Mouse (Mus musculus) kidney, embryonic 15.5 days (tissue): Measurements from ENCODE around the gene Slc25a27. TPM values are rescaled to one million over a fixed set of nuclear protein-coding genes. Genes with fewer than 3 reads are reported as not detected.

Experiments used
- ATAC-seq: fragments of 200-750 bp; cut with Nextera tagmentation; replicated peaks from 2 replicates; pipeline ENCODE4 v1.8.0; 2017; ENCODE audit warnings: moderate TSS enrichment; ENCODE audit not compliant: low FRiP score
- H3K27ac ChIP-seq: fragments of 300-500 bp; sonication (generic); 2 replicates; pipeline ENCODE4 v1.5.1; 2015; ENCODE audit warnings: mild to moderate bottlenecking, inconsistent platforms
- H3K27me3 ChIP-seq: fragments of 300-500 bp; sonication (generic); 2 replicates; pipeline ENCODE4 v1.6.1; 2015; ENCODE audit warnings: inconsistent platforms
- H3K36me3 ChIP-seq: fragments of 300-500 bp; sonication (generic); 2 replicates; pipeline ENCODE4 v1.6.1; 2015; ENCODE audit warnings: inconsistent platforms
- H3K4me1 ChIP-seq: fragments of 300-500 bp; sonication (generic); 2 replicates; pipeline ENCODE4 v1.6.1; 2015; ENCODE audit warnings: inconsistent platforms
- H3K4me2 ChIP-seq: fragments of 300-500 bp; sonication (generic); 2 replicates; pipeline ENCODE4 v1.6.1; 2015; ENCODE audit warnings: moderate library complexity, mild to moderate bottlenecking, inconsistent platforms
- H3K4me3 ChIP-seq: fragments of 300-500 bp; sonication (generic); replicated peaks from 2 replicates; pipeline ENCODE4 v1.5.1; 2015; ENCODE audit warnings: mild to moderate bottlenecking, inconsistent platforms
- H3K9ac ChIP-seq: fragments of 300-500 bp; sonication (generic); 2 replicates; pipeline ENCODE4 v1.6.1; 2015; ENCODE audit warnings: mild to moderate bottlenecking, inconsistent platforms
- H3K9me3 ChIP-seq: fragments of 300-500 bp; sonication (generic); replicated peaks from 2 replicates; pipeline ENCODE4 v1.6.1; 2016; ENCODE audit warnings: inconsistent platforms
- WGBS: fragments of 180-500 bp; shearing (Covaris S2); methylation state at CpG from one replicate; pipeline ENCODE4 v1.1.7; 2015; ENCODE audit warnings: mixed read lengths; 5-methylcytosine and 5-hydroxymethylcytosine counted together
- polyA plus RNA-seq: library from polyadenylated mRNA; unstranded; fragments of >200 nt; fragmentation: Nextera tagmentation; extraction: Ambion mirVana; gene quantifications from 2 replicates; pipeline ENCODE4 v1.2.1, GENCODE M21; 2015

Gene Slc25a27
- polyA plus RNA-seq: 17.8 and 22.6 TPM in 2 replicates

DNA sequence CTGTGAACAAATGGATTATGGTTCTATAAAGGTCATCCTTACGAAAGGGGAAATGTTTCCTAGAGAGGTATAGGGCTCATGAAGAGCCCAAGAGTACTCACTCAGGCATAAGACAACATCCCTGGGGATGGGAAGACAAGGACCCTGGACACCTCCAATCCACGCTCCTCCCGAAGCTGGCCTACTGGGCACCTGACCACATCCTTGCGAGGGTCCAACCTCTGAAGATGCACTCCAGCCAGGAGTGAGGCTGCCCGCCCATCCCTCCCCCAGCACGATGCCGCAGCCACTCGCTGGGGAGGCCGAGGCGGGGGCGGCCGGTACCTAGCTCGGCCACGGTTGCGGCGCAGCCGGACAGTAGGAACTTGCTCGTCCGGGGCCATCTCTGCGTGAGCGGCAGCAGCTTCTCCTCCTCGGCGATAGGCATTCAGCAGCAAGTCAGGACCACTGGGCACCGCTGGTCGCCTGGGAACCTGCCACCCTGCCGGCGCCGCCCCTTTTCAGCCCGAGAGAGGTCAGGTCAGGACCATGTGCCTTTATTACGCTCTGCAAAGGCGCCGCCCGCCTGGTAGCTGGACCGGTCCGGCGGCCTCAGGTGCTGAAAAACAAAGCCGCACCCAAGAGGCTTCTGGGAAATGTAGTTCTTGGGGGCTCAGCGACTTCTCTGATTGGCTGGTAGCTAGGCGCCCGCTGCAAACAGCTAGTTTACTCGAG lies at the start of gene Slc25a27:
Gene Slc25a27 (minus strand): TSS at position 639 of the 714 bp plus-strand sequence.
- under 1% methylated on average over 35 of the region's 41 CpGs for WGBS
- Histone ChIP-seq H3K4me2 (peak within 1 kb of the TSS; percentile 83), H3K27me3 (no peaks in the 10 kb centered on the region), H3K9ac (peak within 1 kb of the TSS; percentile 63), H3K4me3 (peak within 1 kb of the TSS; percentile 60), H3K36me3 (no peaks in the 10 kb centered on the region), H3K4me1 (peaks cover 22% of the 10 kb centered on the region), H3K9me3 (no peaks in the 10 kb centered on the region), H3K27ac (peak within 1 kb of the TSS; percentile 49; the same call in 1 of the 2 replicates)
- ATAC-seq: peak; percentile 97

- no peak overlapping the region for H3K4me2 ChIP-seq
- 71% methylated on average over 7 of the region's 7 CpGs for WGBS
- no peaks in the 10 kb centered on the region for H3K36me3 ChIP-seq
- H3K4me3 ChIP-seq: no peak overlapping the region
- ATAC-seq: no peak
- H3K4me1 ChIP-seq: peaks cover 13% of the 10 kb centered on the region
- H3K9ac ChIP-seq: no peak overlapping the region
- H3K27me3 ChIP-seq: no peaks in the 10 kb centered on the region
- no peak overlapping the region for H3K27ac ChIP-seq
- no peaks in the 10 kb centered on the region for H3K9me3 ChIP-seq
These were observed 49.6 kb upstream of the Slc25a27 start for GRCm38 (mm10) chr17:43716601-43717000.

- Histone ChIP-seq H3K9ac (no peak overlapping the region), H3K27ac (no peak overlapping the region), H3K9me3 (no peaks in the 10 kb centered on the region), H3K4me1 (peaks cover 5% of the 10 kb centered on the region; the same call in 1 of the 2 replicates), H3K4me3 (no peak overlapping the region), H3K36me3 (no peaks in the 10 kb centered on the region), H3K27me3 (no peaks in the 10 kb centered on the region), H3K4me2 (no peak overlapping the region)
- ATAC-seq: no peak
- WGBS: 60% methylated on average over 3 of the region's 3 CpGs
These were observed 47.2 kb upstream of the Slc25a27 start for GRCm38 (mm10) chr17:43714191-43714590.

- Histone ChIP-seq H3K4me1 (no peaks in the 10 kb centered on the region), H3K9ac (no peak overlapping the region), H3K4me3 (no peak overlapping the region), H3K27ac (no peak overlapping the region), H3K27me3 (no peaks in the 10 kb centered on the region), H3K36me3 (no peaks in the 10 kb centered on the region), H3K4me2 (no peak overlapping the region), H3K9me3 (no peaks in the 10 kb centered on the region)
- 70% methylated on average over 7 of the region's 7 CpGs for WGBS
- ATAC-seq: no peak
These were observed 44.7 kb upstream of the Slc25a27 start for GRCm38 (mm10) chr17:43711557-43712352.

- no peaks in the 10 kb centered on the region for H3K36me3 ChIP-seq
- H3K27ac ChIP-seq: no peak overlapping the region
- no peak overlapping the region for H3K9ac ChIP-seq
- no peaks in the 10 kb centered on the region for H3K4me1 ChIP-seq
- H3K9me3 ChIP-seq: no peaks in the 10 kb centered on the region
- WGBS: 79% methylated on average over 3 of the region's 3 CpGs
- H3K27me3 ChIP-seq: no peaks in the 10 kb centered on the region
- H3K4me2 ChIP-seq: no peak overlapping the region
- H3K4me3 ChIP-seq: no peak overlapping the region
- no peak for ATAC-seq
These were observed 40.2 kb upstream of the Slc25a27 start for GRCm38 (mm10) chr17:43707254-43707653.

GRCm38 (mm10) chr17:43706749-43707148 lies 39.7 kb upstream of the Slc25a27 start:
- ATAC-seq: no peak
- no peaks in the 10 kb centered on the region for H3K27me3 ChIP-seq
- H3K36me3 ChIP-seq: no peaks in the 10 kb centered on the region
- no peaks in the 10 kb centered on the region for H3K4me1 ChIP-seq
- H3K4me3 ChIP-seq: no peak overlapping the region
- H3K9ac ChIP-seq: no peak overlapping the region
- H3K27ac ChIP-seq: no peak overlapping the region
- H3K9me3 ChIP-seq: no peaks in the 10 kb centered on the region
- WGBS: 95% methylated on average over 3 of the region's 3 CpGs
- H3K4me2 ChIP-seq: no peak overlapping the region

DNA sequence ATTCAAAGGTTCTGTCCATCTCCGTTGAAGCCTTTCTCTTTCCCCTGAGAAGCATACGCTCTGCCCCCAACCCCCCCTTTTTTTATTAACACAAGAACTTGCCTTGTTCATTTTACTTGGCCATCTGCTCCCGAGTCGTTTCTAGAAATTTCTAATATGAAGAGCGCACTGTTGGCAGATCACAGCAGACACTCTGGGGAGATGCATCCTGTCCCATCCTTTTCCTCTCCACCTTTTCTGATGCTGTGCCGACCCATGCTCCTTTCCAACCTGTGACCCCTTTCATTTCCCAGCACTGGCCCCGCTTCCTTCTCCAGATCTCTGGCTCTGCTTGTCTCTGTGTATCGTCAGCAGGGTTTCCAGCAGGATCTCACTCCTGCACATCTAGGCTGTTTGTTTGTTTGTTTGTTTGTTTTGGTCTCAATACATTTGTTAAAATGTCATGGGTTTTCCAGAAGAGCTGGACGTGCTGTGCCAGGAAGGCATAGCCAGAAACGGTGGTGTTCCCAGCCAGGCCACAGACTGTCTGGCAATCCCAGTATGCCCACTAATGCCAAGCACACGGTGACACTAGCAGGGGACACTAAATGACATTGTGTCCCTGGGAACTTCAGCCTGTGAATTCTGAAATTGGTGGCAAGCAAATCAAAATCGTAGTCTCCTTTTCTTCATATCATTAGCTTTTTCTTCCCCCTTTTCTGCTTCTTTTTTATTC lies 37.4 kb upstream of the Slc25a27 start:
- no peak overlapping the region for H3K4me3 ChIP-seq
- ATAC-seq: no peak
- no peak overlapping the region for H3K4me2 ChIP-seq
- H3K9ac ChIP-seq: no peak overlapping the region
- H3K27ac ChIP-seq: no peak overlapping the region
- H3K36me3 ChIP-seq: no peaks in the 10 kb centered on the region
- H3K9me3 ChIP-seq: no peaks in the 10 kb centered on the region
- H3K27me3 ChIP-seq: no peaks in the 10 kb centered on the region
- 89% methylated on average over 12 of the region's 12 CpGs for WGBS
- no peaks in the 10 kb centered on the region for H3K4me1 ChIP-seq

DNA sequence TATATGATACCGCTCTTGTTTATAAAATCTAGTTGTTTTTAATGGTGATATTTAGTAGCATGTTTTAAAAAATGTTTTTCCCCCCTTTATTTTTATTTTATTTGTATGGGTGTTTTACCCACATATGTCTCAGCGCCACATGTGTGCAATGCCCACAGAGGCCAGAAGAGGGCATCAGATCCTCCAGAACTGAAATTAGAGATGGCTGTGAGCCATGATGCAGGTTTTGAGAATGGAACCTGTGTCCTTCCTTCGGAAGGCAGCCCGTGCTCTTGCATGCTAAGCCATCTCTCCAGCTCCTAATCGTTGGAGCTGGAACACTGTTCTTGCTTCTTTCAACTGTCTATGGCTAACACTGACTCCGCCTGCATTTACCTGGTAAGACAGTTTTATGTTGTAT lies 34.0 kb upstream of the Slc25a27 start:
- H3K27me3 ChIP-seq: no peaks in the 10 kb centered on the region
- ATAC-seq: no peak
- 73% methylated on average over 6 of the region's 6 CpGs for WGBS
- no peak overlapping the region for H3K4me2 ChIP-seq
- no peak overlapping the region for H3K27ac ChIP-seq
- H3K36me3 ChIP-seq: peaks cover 4% of the 10 kb centered on the region
- no peaks in the 10 kb centered on the region for H3K4me1 ChIP-seq
- no peaks in the 10 kb centered on the region for H3K9me3 ChIP-seq
- no peak overlapping the region for H3K4me3 ChIP-seq
- no peak overlapping the region for H3K9ac ChIP-seq

- 49% methylated on average over 14 of the region's 14 CpGs for WGBS
- ATAC-seq: no peak
- no peaks in the 10 kb centered on the region for H3K27me3 ChIP-seq
- H3K4me2 ChIP-seq: no peak overlapping the region
- no peak overlapping the region for H3K4me3 ChIP-seq
- H3K9me3 ChIP-seq: no peaks in the 10 kb centered on the region
- peaks cover 12% of the 10 kb centered on the region for H3K36me3 ChIP-seq
- no peaks in the 10 kb centered on the region for H3K4me1 ChIP-seq
- no peak overlapping the region for H3K27ac ChIP-seq
- H3K9ac ChIP-seq: no peak overlapping the region
These were observed 32.1 kb upstream of the Slc25a27 start for GRCm38 (mm10) chr17:43698997-43699649.

GRCm38 (mm10) chr17:43689591-43689990 lies 22.6 kb upstream of the Slc25a27 start:
- H3K9ac ChIP-seq: no peak overlapping the region
- ATAC-seq: no peak
- H3K27me3 ChIP-seq: no peaks in the 10 kb centered on the region
- no peak overlapping the region for H3K4me3 ChIP-seq
- no peaks in the 10 kb centered on the region for H3K9me3 ChIP-seq
- WGBS: 80% methylated on average over 9 of the region's 9 CpGs
- no peak overlapping the region for H3K4me2 ChIP-seq
- no peak overlapping the region for H3K27ac ChIP-seq
- no peaks in the 10 kb centered on the region for H3K4me1 ChIP-seq
- H3K36me3 ChIP-seq: peaks cover 24% of the 10 kb centered on the region

- ATAC-seq: no peak
- H3K36me3 ChIP-seq: peaks cover 26% of the 10 kb centered on the region
- no peaks in the 10 kb centered on the region for H3K27me3 ChIP-seq
- no peak overlapping the region for H3K9ac ChIP-seq
- no peaks in the 10 kb centered on the region for H3K4me1 ChIP-seq
- no peaks in the 10 kb centered on the region for H3K9me3 ChIP-seq
- H3K4me3 ChIP-seq: no peak overlapping the region
- WGBS: 90% methylated on average over 5 of the region's 5 CpGs
- H3K27ac ChIP-seq: no peak overlapping the region
- no peak overlapping the region for H3K4me2 ChIP-seq
These were observed 17.6 kb upstream of the Slc25a27 start for GRCm38 (mm10) chr17:43684638-43685037.
